Mouse (Mus musculus): ENCODE data around the gene Slfn4.
"Not testable (repeated sequence)": the region's sequence is repeated elsewhere in the genome, so short reads cannot be mapped to it uniquely, and the experiment has no call there.

Slfn4 gene

GRCm38 (mm10) chr11:83174948-83175539 lies at the start of gene Slfn4:
Slfn4 (plus strand) TSS chr11:83175186.
- no peak for DNase-seq (ENCODE audit: low read depth, low spot score)

- not testable (repeated sequence) for DNase-seq (ENCODE audit: low read depth, low spot score)
Measured at GRCm38 (mm10) chr11:83125633-83126032, 49.4 kb upstream of the Slfn4 start.

GRCm38 (mm10) chr11:83137253-83137652 lies 37.7 kb upstream of the Slfn4 start:
- not testable (repeated sequence) for DNase-seq (ENCODE audit: low read depth, low spot score)

GRCm38 (mm10) chr11:83148939-83149338 lies 26.0 kb upstream of the Slfn4 start:
- not testable (repeated sequence) for DNase-seq (ENCODE audit: low read depth, low spot score)

- DNase-seq (ENCODE audit: low read depth, low spot score), result peak; percentile 80
Measured at GRCm38 (mm10) chr11:83191134-83191893, 16.3 kb downstream of the Slfn4 start, which contains the start of gene Slfn3. Slfn3 (plus strand) TSS chr11:83191330.

GRCm38 (mm10) chr11:83192001-83192400 lies 17.0 kb downstream of the Slfn4 start:
- DNase-seq (ENCODE audit: low read depth, low spot score), result peak; percentile 81

- DNase-seq (ENCODE audit: low read depth, low spot score), result no peak
Measured at GRCm38 (mm10) chr11:83205002-83205401, 30.0 kb downstream of the Slfn4 start.

- DNase-seq (ENCODE audit: low read depth, low spot score), result no peak
Measured at GRCm38 (mm10) chr11:83216119-83216518, 41.1 kb downstream of the Slfn4 start.

GRCm38 (mm10) chr11:83221328-83221877 lies 46.4 kb downstream of the Slfn4 start:
- DNase-seq (ENCODE audit: low read depth, low spot score), result no peak

GRCm38 (mm10) chr11:83223367-83223766 lies 48.4 kb downstream of the Slfn4 start:
- DNase-seq (ENCODE audit: low read depth, low spot score), result peak; percentile 85

GRCm38 (mm10) chr11:83223793-83224192 lies 48.8 kb downstream of the Slfn4 start:
- DNase-seq (ENCODE audit: low read depth, low spot score), result not testable (repeated sequence)

- DNase-seq (ENCODE audit: low read depth, low spot score), result peak; percentile 95
Measured at GRCm38 (mm10) chr11:83224217-83224616, 49.2 kb downstream of the Slfn4 start.

GRCm38 (mm10) chr11:83224750-83225149 lies 49.8 kb downstream of the Slfn4 start:
- peak; percentile 39 for DNase-seq (ENCODE audit: low read depth, low spot score)

GRCm38 (mm10) chr11:83225371-83225960 lies 50.5 kb downstream of the Slfn4 start:
- DNase-seq (ENCODE audit: low read depth, low spot score), result no peak

GRCm38 (mm10) chr11:83227926-83228723 lies 53.1 kb downstream of the Slfn4 start:
- no peak for DNase-seq (ENCODE audit: low read depth, low spot score)

- DNase-seq (ENCODE audit: low read depth, low spot score), result peak; percentile 56
Measured at GRCm38 (mm10) chr11:83230966-83231365, 56.0 kb downstream of the Slfn4 start.

- not testable (repeated sequence) for DNase-seq (ENCODE audit: low read depth, low spot score)
Measured at GRCm38 (mm10) chr11:83233621-83234020, 58.6 kb downstream of the Slfn4 start.

GRCm38 (mm10) chr11:83237390-83237789 lies 62.4 kb downstream of the Slfn4 start:
- DNase-seq (ENCODE audit: low read depth, low spot score), result not testable (repeated sequence)

- no peak for DNase-seq (ENCODE audit: low read depth, low spot score)
Measured at GRCm38 (mm10) chr11:83238389-83238788, 63.4 kb downstream of the Slfn4 start.

GRCm38 (mm10) chr11:83239811-83240210 lies 64.8 kb downstream of the Slfn4 start:
- no peak for DNase-seq (ENCODE audit: low read depth, low spot score)
